Mouse (Mus musculus) liver, adult (tissue): ENCODE measurements at regions not wholly inside any gene's neighbourhood (a gene's known extent, or its start where the extent isn't known, plus 50 kb on each side); places are given as distances from the start of the nearest gene placed in this dataset.

Experiments
- GATA4 ChIP-seq: IDR thresholded peaks from 2 replicates; pipeline ENCODE4 v1.6.1; 2014; ENCODE audit warnings: mild to moderate bottlenecking, low read length; ENCODE audit not compliant: insufficient replicate concordance

GRCm38 (mm10) chr1:185977075-185977474, 140.0 kb downstream of the Lyplal1 start:
- no peak for TF ChIP-seq GATA4

GRCm38 (mm10) chr1:185989432-185989831, 127.7 kb downstream of the Lyplal1 start:
- TF ChIP-seq GATA4 = no peak

- TF ChIP-seq GATA4 = no peak
These were observed 103.7 kb downstream of the Lyplal1 start for GRCm38 (mm10) chr1:186013413-186013812.

GRCm38 (mm10) chr1:186014166-186014565, 102.9 kb downstream of the Lyplal1 start:
- TF ChIP-seq GATA4 = no peak

GRCm38 (mm10) chr1:186015831-186016561, 101.1 kb downstream of the Lyplal1 start:
- no peak for TF ChIP-seq GATA4

- TF ChIP-seq GATA4 = no peak
These were observed 99.6 kb downstream of the Lyplal1 start for GRCm38 (mm10) chr1:186017547-186017946.

- no peak for TF ChIP-seq GATA4
These were observed 97.6 kb downstream of the Lyplal1 start for GRCm38 (mm10) chr1:186019511-186019910.

GRCm38 (mm10) chr1:186031951-186032350, 85.2 kb downstream of the Lyplal1 start:
- TF ChIP-seq GATA4 = no peak

- TF ChIP-seq GATA4 = no peak
These were observed 82.7 kb downstream of the Lyplal1 start for GRCm38 (mm10) chr1:186034443-186034842.
